In the genomic region with DNA sequence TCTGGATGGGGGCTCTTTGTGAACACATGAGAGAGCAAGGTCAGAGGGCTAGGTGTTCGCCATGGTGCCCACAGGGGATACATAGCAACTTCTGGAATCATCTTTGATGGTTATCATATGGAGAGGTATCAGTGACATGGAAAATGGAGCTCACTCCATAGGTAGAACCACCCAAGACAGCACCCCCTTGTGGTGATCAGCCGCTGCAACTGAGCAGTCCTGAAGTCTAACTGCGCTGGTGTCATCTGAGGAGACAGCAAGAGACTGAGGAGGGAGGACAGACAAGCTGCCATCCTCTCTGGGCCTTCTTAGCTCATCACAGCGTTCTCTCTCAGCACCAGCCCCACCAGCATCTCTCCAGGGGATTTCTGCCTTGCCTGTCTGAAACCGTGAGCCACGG, we compare ENCODE assay signal across 15 mouse cellular contexts. TPM values are rescaled to one million over a fixed set of nuclear protein-coding genes. Genes with fewer than 3 reads are reported as not detected.
DNase-seq lines count a peak whose midpoint lies in the region; ATAC-seq and TF ChIP-seq lines count a peak whose summit lies in the region.
"Had no signal": no experiment of that assay in that cellular context is flagged by ENCODE, and none has a peak within 500 bp of the region (broad histone marks: within the 10 kb centered on the region; RNA-seq: fewer than 3 reads in every experiment).

No protein-coding gene starts in this region.

- H3K9me3 ChIP-seq in intestine, postnatal 0 days (ENCODE audit: control insufficient read depth): no peaks in the 10 kb centered on the region
- no peaks in the 10 kb centered on the region for H3K9me3 ChIP-seq in intestine, embryonic 15.5 days
- no peaks in the 10 kb centered on the region for H3K9me3 ChIP-seq in MEL (replicated peaks; ENCODE audit: insufficient read depth, low read length)
- no peaks in the 10 kb centered on the region for H3K9me3 ChIP-seq in stomach, postnatal 0 days (ENCODE audit: control insufficient read depth, low read length)

- TF ChIP-seq EP300 in MEL (IDR thresholded peaks at IDR 0.05; ENCODE audit: low read depth in 1 of 2, low read length in 2 of 2): no peak
- no peak for TF ChIP-seq EP300 in stomach, postnatal 0 days (optimal IDR thresholded peaks at IDR 0.05)

- TF ChIP-seq RAD21 in MEL (IDR thresholded peaks at IDR 0.05; ENCODE audit: low read depth, low read length): no peak

- H3K36me3 ChIP-seq in intestine, postnatal 0 days (ENCODE audit: control insufficient read depth, insufficient read depth): no peaks in the 10 kb centered on the region
- no peaks in the 10 kb centered on the region for H3K36me3 ChIP-seq in intestine, embryonic 15.5 days
- no peaks in the 10 kb centered on the region for H3K36me3 ChIP-seq in MEL (ENCODE audit: control insufficient read depth in 1 of 2, insufficient read depth in 2 of 2, low read length in 2 of 2)
- no peaks in the 10 kb centered on the region for H3K36me3 ChIP-seq in stomach, postnatal 0 days (ENCODE audit: control insufficient read depth, insufficient read depth, low read length)

- H3K79me2 ChIP-seq in MEL (ENCODE audit: control insufficient read depth, insufficient read depth, low read length, poor library complexity): no peaks in the 10 kb centered on the region

- H3K4me1 ChIP-seq in intestine, postnatal 0 days (replicated peaks; ENCODE audit: control insufficient read depth, insufficient read depth, low read length): no peaks in the 10 kb centered on the region
- peaks cover 9% of the 10 kb centered on the region for H3K4me1 ChIP-seq in intestine, embryonic 15.5 days (replicated peaks)
- no peaks in the 10 kb centered on the region for H3K4me1 ChIP-seq in MEL (ENCODE audit: control insufficient read depth in 1 of 2, insufficient read depth in 2 of 2, low read length in 2 of 2)
- H3K4me1 ChIP-seq in stomach, postnatal 0 days (replicated peaks; ENCODE audit: control insufficient read depth, insufficient read depth): no peaks in the 10 kb centered on the region

- H3K4me2 ChIP-seq in intestine, postnatal 0 days (replicated peaks; ENCODE audit: low read depth): no peak overlapping the region
- H3K4me2 ChIP-seq in intestine, embryonic 15.5 days (replicated peaks): no peak overlapping the region
- no peak overlapping the region for H3K4me2 ChIP-seq in stomach, postnatal 0 days (replicated peaks; ENCODE audit: low read depth)

- H3K9ac ChIP-seq in intestine, postnatal 0 days (ENCODE audit: low read depth, low read length): no peak overlapping the region
- no peak overlapping the region for H3K9ac ChIP-seq in intestine, embryonic 15.5 days
- H3K9ac ChIP-seq in MEL (ENCODE audit: control insufficient read depth, low read depth, low read length, poor library complexity, severe bottlenecking): no peak overlapping the region
- H3K9ac ChIP-seq in stomach, postnatal 0 days (ENCODE audit: low read length): no peak overlapping the region

- no peak for TF ChIP-seq POLR2A in MEL (IDR thresholded peaks at IDR 0.05; ENCODE audit: control insufficient read depth in 1 of 2, insufficient read depth in 1 of 2, low read depth in 1 of 2, low read length in 2 of 2, poor library complexity in 1 of 2)

- no peak for ATAC-seq in intestine, postnatal 0 days
- no peak for ATAC-seq in intestine, embryonic 15.5 days
- ATAC-seq in stomach, postnatal 0 days (ENCODE audit: low FRiP score, low TSS enrichment): no peak
- ATAC-seq: intestine, embryonic 16.5 days had no signal

- TF ChIP-seq CTCF in intestine, postnatal 0 days (IDR thresholded peaks at IDR 0.05; ENCODE audit: low read depth): peak; percentile 52
- peak; percentile 47 to 60 (median 55) for TF ChIP-seq CTCF in MEL (IDR thresholded peaks at IDR 0.05 in 2 of 3, conservative IDR thresholded peaks at IDR 0.05 in 1 of 3; ENCODE audit: control insufficient read depth in 1 of 3, insufficient read depth in 1 of 3, low read depth in 2 of 3, low read length in 3 of 3, poor library complexity in 1 of 3, severe bottlenecking in 1 of 3)
- TF ChIP-seq CTCF in stomach, postnatal 0 days (IDR thresholded peaks at IDR 0.05; ENCODE audit: low read depth): peak; percentile 54

- peaks cover 25% of the 10 kb centered on the region for H3K27me3 ChIP-seq in intestine, postnatal 0 days (replicated peaks; ENCODE audit: control insufficient read depth, insufficient read depth, low read length)
- peaks cover 11% of the 10 kb centered on the region for H3K27me3 ChIP-seq in intestine, embryonic 15.5 days (replicated peaks)
- H3K27me3 ChIP-seq in MEL (ENCODE audit: control insufficient read depth in 1 of 2, insufficient read depth in 2 of 2, low read length in 2 of 2): peaks cover 0 to 1% of the 10 kb centered on the region in 2 experiments; a peak in 1 of 4 replicates
- no peaks in the 10 kb centered on the region for H3K27me3 ChIP-seq in stomach, postnatal 0 days (ENCODE audit: control insufficient read depth, insufficient read depth, low read length)

- H3K4me3 ChIP-seq in intestine, postnatal 0 days (ENCODE audit: low read depth, low read length): no peak overlapping the region
- no peak overlapping the region for H3K4me3 ChIP-seq in intestine, embryonic 15.5 days (replicated peaks)
- no peak overlapping the region for H3K4me3 ChIP-seq in MEL (ENCODE audit: control insufficient read depth in 1 of 2, insufficient read depth in 1 of 2, low read depth in 2 of 2, low read length in 2 of 2)
- no peak overlapping the region for H3K4me3 ChIP-seq in stomach, postnatal 0 days (ENCODE audit: low read depth, low read length)

- no peak overlapping the region for H3K27ac ChIP-seq in intestine, postnatal 0 days (ENCODE audit: low read depth, low read length)
- H3K27ac ChIP-seq in intestine, embryonic 15.5 days: no peak overlapping the region
- H3K27ac ChIP-seq in MEL (ENCODE audit: control insufficient read depth, low read depth, low read length): no peak overlapping the region
- H3K27ac ChIP-seq in stomach, postnatal 0 days (replicated peaks): no peak overlapping the region
- H3K27ac ChIP-seq: macrophage had no signal

- 75% methylated on average over 6 of the region's 6 CpGs for WGBS in intestine, postnatal 0 days
- whole genome bisulfite sequencing in intestine, embryonic 15.5 days: 61% methylated on average over 6 of the region's 6 CpGs
- WGBS in stomach, postnatal 0 days: 65% methylated on average over 6 of the region's 6 CpGs

- peak; percentile 16 for DNase-seq in thymus, postnatal 14 days
- no peak for DNase-seq in thymus, adult 18-20 months
- peak; percentile 28 for DNase-seq in MEL (ENCODE audit: low read depth, low spot score)
- no peak for DNase-seq in stomach, postnatal 0 days (ENCODE audit: low spot score)
- DNase-seq in adrenal gland, adult 2 months: no peak
- DNase-seq in neural tube, embryonic 10.5 days (ENCODE audit: extremely low spot score, low spot score): no peak
- DNase-seq: cerebellum, adult 11-12 months; heart, postnatal 4 days; right cerebral cortex, postnatal 14 days had no signal

TF ChIP-seq in MEL, 35 proteins besides CTCF, POLR2A, EP300 and RAD21:
- TF ChIP-seq SMC3 (IDR thresholded peaks at IDR 0.05; ENCODE audit: low read depth, low read length): peak; percentile 30; the same call in 1 of the 2 replicates
- no peak for TF ChIP-seq ELF1 (IDR thresholded peaks at IDR 0.05; ENCODE audit: low read depth, low read length)

RNA-seq across cellular contexts. Expression of a gene that starts 39.8 kb away (rescaled TPM):
- polyA plus RNA-seq in intestine, postnatal 0 days (2015; fragmentation: Nextera tagmentation; extraction: Ambion mirVana): not detected in 2 replicates
- polyA plus RNA-seq in intestine, embryonic 15.5 days (2015; fragmentation: Nextera tagmentation; extraction: Ambion mirVana): 0.05 TPM in 1 of 2 replicates, not detected in the other
- total RNA-seq in MEL (2012; rRNA removed): not detected in 2 replicates
- polyA plus RNA-seq in MEL (2012; ENCODE audit: insufficient read depth in 1 of 2, insufficient read length in 2 of 2, low read depth in 1 of 2, low replicate concordance in 2 of 2, missing spikeins in 1 of 2): not detected
- 0.07 TPM in 1 of 2 replicates, not detected in the other for polyA plus RNA-seq in stomach, postnatal 0 days (2015; fragmentation: Nextera tagmentation; extraction: Ambion mirVana)
- not detected for total RNA-seq in adrenal gland, adult 2 months (2021)
- polyA plus RNA-seq in adrenal gland, adult 2 months (2012; rRNA removed): 0.02 TPM in 1 of 2 replicates, not detected in the other
- total RNA-seq: granulocyte monocyte progenitor cell, adult 5-6 weeks; liver, adult 2 months had no signal
- polyA plus RNA-seq: intestine, embryonic 16.5 days; liver, adult 2 months; macrophage had no signal

Comparison
In these comparisons a context has a peak if more than half of its experiments do, and no peak if none do; other contexts are left out.
1. DNase-seq: peak in thymus, postnatal 14 days (single experiment) and MEL (single experiment); none in thymus, adult 18-20 months (0 of 2), stomach, postnatal 0 days (single experiment), adrenal gland, adult 2 months (single experiment) and neural tube, embryonic 10.5 days (single experiment).
2. Peak in every context shown above with its lines, with median percentiles within 50 percentile points of each other: CTCF ChIP-seq.